Mouse (Mus musculus) embryonic facial prominence, embryonic 13.5 days (tissue): ENCODE measurements around the gene Brwd1. TPM values are rescaled to one million over a fixed set of nuclear protein-coding genes. Genes with fewer than 3 reads are reported as not detected.

ENCODE experiments used
- ATAC-seq: fragments of 200-750 bp; cut with Nextera tagmentation; 2 replicates; pipeline ENCODE4 v1.8.0; 2017; ENCODE audit warnings: low read depth; ENCODE audit not compliant: insufficient number of reproducible peaks, insufficient read depth, low FRiP score, low TSS enrichment
- H3K27ac ChIP-seq: fragments of 300-500 bp; sonication (generic); 2 replicates; pipeline ENCODE4 v1.5.1; 2015; ENCODE audit warnings: moderate library complexity, mild to moderate bottlenecking, inconsistent platforms
- H3K27me3 ChIP-seq: fragments of 300-500 bp; sonication (generic); 2 replicates; pipeline ENCODE4 v1.6.1; 2015; ENCODE audit warnings: mild to moderate bottlenecking, inconsistent platforms
- H3K36me3 ChIP-seq: fragments of 300-500 bp; sonication (generic); 2 replicates; pipeline ENCODE4 v1.6.1; 2015; ENCODE audit warnings: mild to moderate bottlenecking, inconsistent platforms
- H3K4me1 ChIP-seq: fragments of 300-500 bp; sonication (generic); 2 replicates; pipeline ENCODE4 v1.6.1; 2015; ENCODE audit warnings: inconsistent platforms
- H3K4me2 ChIP-seq: fragments of 300-500 bp; sonication (generic); 2 replicates; pipeline ENCODE4 v1.6.1; 2015; ENCODE audit warnings: moderate library complexity, mild to moderate bottlenecking, inconsistent platforms
- H3K4me3 ChIP-seq: fragments of 300-500 bp; sonication (generic); 2 replicates; pipeline ENCODE4 v1.5.1; 2015; ENCODE audit warnings: mild to moderate bottlenecking, inconsistent platforms
- H3K9ac ChIP-seq: fragments of 300-500 bp; sonication (generic); 2 replicates; pipeline ENCODE4 v1.6.1; 2015; ENCODE audit warnings: mild to moderate bottlenecking, inconsistent platforms
- H3K9me3 ChIP-seq: fragments of 300-500 bp; sonication (generic); 2 replicates; pipeline ENCODE4 v1.6.1; 2016; ENCODE audit warnings: inconsistent platforms
- WGBS: fragments of 180-500 bp; shearing (Covaris S2); methylation state at CpG from one replicate; pipeline ENCODE4 v1.1.7; 2015; ENCODE audit warnings: mixed read lengths; 5-methylcytosine and 5-hydroxymethylcytosine counted together
- polyA plus RNA-seq: library from polyadenylated mRNA; unstranded; fragments of >200 nt; fragmentation: Nextera tagmentation; extraction: Ambion mirVana; gene quantifications from 2 replicates; pipeline ENCODE4 v1.2.1, GENCODE M21; 2015

The Brwd1 gene
- 113 and 118 TPM in 2 replicates for polyA plus RNA-seq

DNA sequence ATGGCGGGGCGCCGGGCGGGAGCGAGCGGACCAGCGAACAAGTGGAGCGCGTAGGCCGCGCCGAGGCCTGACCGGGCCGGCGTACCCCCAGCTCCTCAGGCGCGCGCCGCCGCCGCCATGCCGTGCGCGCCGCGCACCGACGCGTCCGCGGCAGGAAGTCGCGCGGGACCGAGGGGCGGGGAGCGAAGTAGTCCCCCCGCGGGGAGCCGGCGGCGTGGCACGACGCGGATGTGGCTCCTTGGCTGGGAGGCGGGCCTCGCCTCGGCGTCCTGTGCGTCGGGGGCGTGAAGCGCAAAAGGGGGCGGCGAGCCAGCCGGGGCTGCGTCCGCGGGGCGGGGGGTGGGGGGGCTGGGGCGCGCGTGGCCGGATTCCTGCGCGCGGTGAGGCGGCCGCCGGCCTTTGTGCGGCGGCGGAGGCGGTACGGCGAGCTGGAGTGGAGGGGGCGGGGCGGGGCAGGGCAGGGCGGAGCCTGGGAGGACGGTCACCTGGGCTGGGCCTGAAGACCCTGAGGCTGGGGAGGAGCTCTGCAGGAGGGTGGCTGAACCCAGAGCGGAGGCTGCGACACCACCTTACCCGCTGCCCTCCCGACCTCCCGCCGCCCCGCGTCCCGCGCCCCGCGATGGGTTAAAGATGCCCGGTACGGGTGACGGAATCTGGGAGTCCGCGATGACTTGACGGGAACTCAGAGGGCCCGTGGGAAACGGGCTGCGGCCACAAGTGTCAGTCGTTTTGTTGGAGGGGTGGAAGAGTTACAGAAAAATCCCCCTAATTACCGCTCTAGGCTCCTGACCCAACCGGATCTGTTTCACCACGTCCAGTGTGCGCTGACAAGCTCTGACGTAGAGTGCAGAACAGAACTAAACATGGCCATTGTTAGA is at the start of gene Brwd1:
Gene Brwd1 (minus strand): TSS at position 226 of the 878 bp plus-strand sequence.
- H3K36me3 ChIP-seq, result peaks cover 35% of the 10 kb centered on the region
- peak within 1 kb of the TSS; percentile 100 for H3K4me3 ChIP-seq
- under 1% methylated on average over 88 of the region's 107 CpGs for WGBS
- H3K9ac ChIP-seq, result peak within 1 kb of the TSS; percentile 99
- H3K4me2 ChIP-seq, result peak within 1 kb of the TSS; percentile 72
- peak; percentile 83 for ATAC-seq
- H3K27ac ChIP-seq, result peak within 1 kb of the TSS; percentile 97
- H3K4me1 ChIP-seq, result peaks cover 21% of the 10 kb centered on the region
- H3K27me3 ChIP-seq, result no peaks in the 10 kb centered on the region
- no peaks in the 10 kb centered on the region for H3K9me3 ChIP-seq

DNA sequence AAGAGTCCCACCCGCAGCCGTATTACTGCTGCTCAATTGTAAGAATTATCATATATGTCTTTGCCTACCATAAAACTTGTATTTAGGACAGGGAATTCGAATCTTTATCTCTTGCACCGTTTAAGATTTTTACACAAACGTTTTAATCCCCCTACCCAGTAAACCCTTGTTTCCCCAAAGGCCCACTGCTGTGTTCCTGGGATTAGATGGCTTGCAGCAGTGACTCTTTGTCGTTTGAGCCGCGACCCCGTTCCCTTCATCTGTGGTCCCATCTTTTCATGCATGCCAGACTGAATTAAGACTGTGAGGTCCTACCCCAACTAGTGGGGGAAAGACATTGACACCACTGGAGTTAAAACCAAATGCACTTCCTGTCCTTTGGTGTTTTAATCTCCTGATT is 46.1 kb upstream of the Brwd1 start:
- no peak for ATAC-seq
- peak overlapping the region; percentile 90 for H3K4me3 ChIP-seq
- peak overlapping the region; percentile 98 for H3K9ac ChIP-seq
- no peaks in the 10 kb centered on the region for H3K27me3 ChIP-seq
- peaks cover 33% of the 10 kb centered on the region for H3K4me1 ChIP-seq
- H3K27ac ChIP-seq, result peak overlapping the region; percentile 97
- H3K36me3 ChIP-seq, result peaks cover 33% of the 10 kb centered on the region
- H3K4me2 ChIP-seq, result peak overlapping the region; percentile 84
- WGBS, result 2% methylated on average over 9 of the region's 9 CpGs
- H3K9me3 ChIP-seq, result no peaks in the 10 kb centered on the region

- peak within 1 kb of the TSS; percentile 97 for H3K27ac ChIP-seq
- peaks cover 39% of the 10 kb centered on the region for H3K36me3 ChIP-seq
- peaks cover 33% of the 10 kb centered on the region for H3K4me1 ChIP-seq
- under 1% methylated on average over 47 of the region's 72 CpGs for WGBS
- ATAC-seq, result peak; percentile 98
- peak within 1 kb of the TSS; percentile 98 for H3K9ac ChIP-seq
- H3K9me3 ChIP-seq, result no peaks in the 10 kb centered on the region
- peak within 1 kb of the TSS; percentile 90 for H3K4me3 ChIP-seq
- H3K27me3 ChIP-seq, result no peaks in the 10 kb centered on the region
- peak within 1 kb of the TSS; percentile 84 for H3K4me2 ChIP-seq
Observed at GRCm38 (mm10) chr16:96127657-96128344, 45.5 kb upstream of the Brwd1 start, which contains the start of gene Hmgn1. Hmgn1 (minus strand) TSS chr16:96127729.

DNA sequence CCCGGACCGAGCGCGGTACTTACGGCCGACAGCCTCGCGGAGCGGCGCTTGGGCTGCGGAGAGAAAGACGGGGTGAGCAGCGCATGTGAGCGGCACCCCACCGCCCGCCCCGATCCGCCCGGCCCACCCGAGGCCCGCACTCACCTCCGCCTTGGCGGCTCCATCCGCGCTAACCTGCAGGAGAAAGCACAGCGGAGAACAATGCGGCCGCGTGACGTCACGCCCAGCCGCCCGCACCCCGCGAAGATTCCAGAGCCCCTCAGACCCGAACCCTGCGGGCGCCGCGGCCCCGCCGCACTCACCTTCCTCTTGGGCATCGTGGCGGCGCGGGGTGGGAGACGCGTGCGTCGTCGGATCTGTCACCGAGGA is 44.9 kb upstream of the Brwd1 start:
- Histone ChIP-seq H3K9me3 (no peaks in the 10 kb centered on the region), H3K4me1 (peaks cover 33% of the 10 kb centered on the region), H3K27me3 (no peaks in the 10 kb centered on the region), H3K4me2 (peak overlapping the region; percentile 84), H3K27ac (peak overlapping the region; percentile 97), H3K9ac (peak overlapping the region; percentile 98), H3K4me3 (peak overlapping the region; percentile 90), H3K36me3 (peaks cover 45% of the 10 kb centered on the region)
- WGBS, result under 1% methylated on average over 52 of the region's 52 CpGs
- ATAC-seq, result peak; percentile 57

- H3K4me2 ChIP-seq, result peak overlapping the region; percentile 84
- peaks cover 46% of the 10 kb centered on the region for H3K36me3 ChIP-seq
- H3K9ac ChIP-seq, result peak overlapping the region; percentile 98
- no peak for ATAC-seq
- WGBS, result 3% methylated on average over 19 of the region's 19 CpGs
- no peaks in the 10 kb centered on the region for H3K27me3 ChIP-seq
- H3K4me3 ChIP-seq, result peak overlapping the region; percentile 90
- no peaks in the 10 kb centered on the region for H3K9me3 ChIP-seq
- peaks cover 33% of the 10 kb centered on the region for H3K4me1 ChIP-seq
- peak overlapping the region; percentile 97 for H3K27ac ChIP-seq
Observed at GRCm38 (mm10) chr16:96126684-96127171, 44.4 kb upstream of the Brwd1 start.

DNA sequence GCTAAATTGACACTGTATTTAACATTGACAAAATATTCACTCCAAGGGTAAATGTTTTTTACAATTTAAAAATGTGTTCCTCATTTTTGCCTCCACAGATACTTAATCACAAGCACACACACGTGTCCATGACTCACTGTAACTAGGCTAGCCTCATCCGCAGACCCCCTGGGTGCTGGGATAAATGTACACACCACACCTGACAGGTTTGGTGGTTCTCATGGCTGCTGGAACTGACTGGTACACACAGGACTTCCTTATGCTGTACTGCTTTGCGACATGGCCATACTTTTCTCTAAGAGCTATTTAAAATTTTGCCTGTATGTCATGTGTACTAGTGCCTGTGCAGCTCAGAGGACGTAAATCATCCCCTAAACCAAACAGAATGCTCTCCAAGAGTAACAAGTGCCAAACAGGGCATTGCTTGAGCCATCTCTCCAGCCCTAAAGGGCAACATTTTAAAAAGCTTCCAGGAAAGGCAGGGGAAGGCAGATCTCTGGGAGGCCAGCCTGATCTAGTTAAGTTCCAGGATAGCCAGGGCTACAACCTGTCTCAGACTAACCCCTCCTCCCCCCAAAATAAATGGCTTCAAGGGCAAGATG is 37.8 kb upstream of the Brwd1 start:
- no peak for ATAC-seq
- Histone ChIP-seq H3K4me3 (no peak overlapping the region), H3K36me3 (peaks cover 45% of the 10 kb centered on the region), H3K4me2 (no peak overlapping the region), H3K9ac (no peak overlapping the region), H3K27me3 (no peaks in the 10 kb centered on the region), H3K27ac (no peak overlapping the region), H3K4me1 (peaks cover 12% of the 10 kb centered on the region), H3K9me3 (no peaks in the 10 kb centered on the region)
- 71% methylated on average over 4 of the region's 4 CpGs for WGBS

- Histone ChIP-seq H3K36me3 (no peaks in the 10 kb centered on the region; the same call in 1 of the 2 replicates), H3K4me3 (no peak overlapping the region), H3K4me2 (no peak overlapping the region), H3K9ac (no peak overlapping the region), H3K9me3 (no peaks in the 10 kb centered on the region), H3K27me3 (no peaks in the 10 kb centered on the region), H3K4me1 (peaks cover 3% of the 10 kb centered on the region; the same call in 1 of the 2 replicates), H3K27ac (no peak overlapping the region)
- 45% methylated on average over 4 of the region's 4 CpGs for WGBS
- no peak for ATAC-seq
Observed at GRCm38 (mm10) chr16:96114729-96115128, 32.4 kb upstream of the Brwd1 start.

DNA sequence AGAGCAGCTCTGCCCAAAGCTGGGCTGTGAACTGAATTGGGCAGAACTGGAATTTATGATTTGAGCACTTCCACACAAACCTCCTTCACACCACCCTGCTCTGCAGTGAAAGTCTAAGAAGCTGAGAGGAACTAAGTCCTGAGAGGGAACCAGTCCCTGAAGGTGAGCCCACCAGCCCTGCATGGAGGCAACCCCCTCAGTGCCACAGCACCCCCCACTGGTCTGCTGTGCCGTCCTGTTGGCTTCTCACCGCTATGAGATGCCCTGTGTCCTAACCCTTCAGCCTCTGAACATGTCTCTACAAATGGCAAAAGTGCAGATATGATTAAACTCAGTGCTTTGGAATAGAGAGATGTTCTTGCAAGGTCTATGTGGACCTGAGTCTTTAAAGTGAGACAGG is 30.4 kb upstream of the Brwd1 start:
- no peaks in the 10 kb centered on the region for H3K27me3 ChIP-seq
- H3K9me3 ChIP-seq, result no peaks in the 10 kb centered on the region
- H3K4me3 ChIP-seq, result no peak overlapping the region
- H3K4me2 ChIP-seq, result no peak overlapping the region
- H3K9ac ChIP-seq, result no peak overlapping the region
- H3K4me1 ChIP-seq, result peaks cover 3% of the 10 kb centered on the region; the same call in 1 of the 2 replicates
- WGBS, result 54% methylated on average over 2 of the region's 2 CpGs
- no peak for ATAC-seq
- no peak overlapping the region for H3K27ac ChIP-seq
- no peaks in the 10 kb centered on the region for H3K36me3 ChIP-seq

GRCm38 (mm10) chr16:96110655-96111345 is 28.5 kb upstream of the Brwd1 start:
- H3K9ac ChIP-seq, result no peak overlapping the region
- H3K36me3 ChIP-seq, result no peaks in the 10 kb centered on the region
- H3K4me1 ChIP-seq, result peaks cover 3% of the 10 kb centered on the region; the same call in 1 of the 2 replicates
- no peak overlapping the region for H3K4me3 ChIP-seq
- no peaks in the 10 kb centered on the region for H3K9me3 ChIP-seq
- WGBS, result 84% methylated on average over 5 of the region's 5 CpGs
- no peak for ATAC-seq
- no peak overlapping the region for H3K4me2 ChIP-seq
- no peak overlapping the region for H3K27ac ChIP-seq
- H3K27me3 ChIP-seq, result no peaks in the 10 kb centered on the region

- no peak overlapping the region for H3K4me2 ChIP-seq
- no peak for ATAC-seq
- H3K4me1 ChIP-seq, result peaks cover 3% of the 10 kb centered on the region; the same call in 1 of the 2 replicates
- no peak overlapping the region for H3K9ac ChIP-seq
- WGBS, result 48% methylated on average over 4 of the region's 4 CpGs
- H3K27me3 ChIP-seq, result no peaks in the 10 kb centered on the region
- no peaks in the 10 kb centered on the region for H3K9me3 ChIP-seq
- H3K27ac ChIP-seq, result no peak overlapping the region
- H3K36me3 ChIP-seq, result no peaks in the 10 kb centered on the region
- H3K4me3 ChIP-seq, result no peak overlapping the region
Observed at GRCm38 (mm10) chr16:96109673-96110072, 27.3 kb upstream of the Brwd1 start.

DNA sequence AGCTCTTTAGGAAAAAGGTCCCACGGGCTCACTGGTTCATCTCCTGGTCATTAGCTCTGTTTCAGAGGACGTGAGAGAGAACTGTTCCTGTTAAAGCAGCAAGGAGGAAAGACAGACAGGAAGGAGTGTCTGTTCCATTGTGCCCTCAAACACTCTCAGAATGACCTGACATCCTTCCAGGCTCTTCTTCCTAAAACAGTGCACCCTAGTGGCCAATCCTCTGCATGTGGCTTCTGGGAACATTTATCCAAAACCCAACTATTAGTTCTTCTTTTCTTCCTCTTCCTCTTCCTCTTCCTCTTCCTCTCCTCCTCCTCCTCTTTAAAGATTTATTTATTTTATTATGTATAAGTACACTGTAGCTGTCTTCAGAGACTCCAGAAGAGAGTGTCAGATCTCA is 20.7 kb upstream of the Brwd1 start:
- 42% methylated on average over 2 of the region's 2 CpGs for WGBS
- H3K27ac ChIP-seq, result no peak overlapping the region
- no peaks in the 10 kb centered on the region for H3K9me3 ChIP-seq
- H3K9ac ChIP-seq, result no peak overlapping the region
- no peaks in the 10 kb centered on the region for H3K4me1 ChIP-seq
- H3K4me2 ChIP-seq, result no peak overlapping the region
- no peaks in the 10 kb centered on the region for H3K36me3 ChIP-seq
- ATAC-seq, result no peak
- no peaks in the 10 kb centered on the region for H3K27me3 ChIP-seq
- H3K4me3 ChIP-seq, result no peak overlapping the region
